Mouse (Mus musculus) heart, embryonic 12.5 days (tissue): ENCODE measurements around the gene Psme2b. TPM values are rescaled to one million over a fixed set of nuclear protein-coding genes. Genes with fewer than 3 reads are reported as not detected.
"Not testable (repeated sequence)": the region's sequence is repeated elsewhere in the genome, so short reads cannot be mapped to it uniquely, and the experiment has no call there.

Experiments
- ATAC-seq: fragments of 200-750 bp; cut with Nextera tagmentation; 2 replicates; pipeline ENCODE4 v1.8.0; 2017; ENCODE audit warnings: moderate TSS enrichment, moderate library complexity; ENCODE audit not compliant: insufficient number of reproducible peaks, low FRiP score
- H3K27ac ChIP-seq: fragments of 300-500 bp; sonication (generic); 2 replicates; pipeline ENCODE4 v1.5.1; 2016; ENCODE audit warnings: mild to moderate bottlenecking, moderate library complexity; ENCODE audit not compliant: poor library complexity, severe bottlenecking
- H3K27me3 ChIP-seq: fragments of 300-500 bp; sonication (generic); replicated peaks from 2 replicates; pipeline ENCODE4 v1.6.1; 2016; ENCODE audit warnings: mild to moderate bottlenecking, moderate library complexity
- H3K36me3 ChIP-seq: fragments of 300-500 bp; sonication (generic); 2 replicates; pipeline ENCODE4 v1.6.1; 2016; ENCODE audit warnings: mild to moderate bottlenecking, moderate library complexity
- H3K4me1 ChIP-seq: fragments of 300-500 bp; sonication (generic); replicated peaks from 2 replicates; pipeline ENCODE4 v1.6.1; 2016; ENCODE audit warnings: mild to moderate bottlenecking
- H3K4me2 ChIP-seq: fragments of 300-500 bp; sonication (generic); 2 replicates; pipeline ENCODE4 v1.6.1; 2016; ENCODE audit warnings: mild to moderate bottlenecking, moderate library complexity
- H3K4me3 ChIP-seq: fragments of 300-500 bp; sonication (generic); 2 replicates; pipeline ENCODE4 v1.5.1; 2016; ENCODE audit warnings: mild to moderate bottlenecking
- H3K9ac ChIP-seq: fragments of 300-500 bp; sonication (generic); 2 replicates; pipeline ENCODE4 v1.6.1; 2016; ENCODE audit warnings: mild to moderate bottlenecking, moderate library complexity
- H3K9me3 ChIP-seq: fragments of 300-500 bp; sonication (generic); replicated peaks from 2 replicates; pipeline ENCODE4 v1.6.1; 2016; ENCODE audit warnings: mild to moderate bottlenecking, moderate library complexity
- WGBS: fragments of 180-500 bp; shearing (Covaris S2); methylation state at CpG from one replicate; pipeline ENCODE4 v1.1.7; 2016; 5-methylcytosine and 5-hydroxymethylcytosine counted together
- polyA plus RNA-seq: library from polyadenylated mRNA; unstranded; fragments of >200 nt; fragmentation: Nextera tagmentation; extraction: Ambion mirVana; gene quantifications from 2 replicates; pipeline ENCODE4 v1.2.1, GENCODE M21; 2016

Gene Psme2b
- polyA plus RNA-seq, 1 experiment from 2014 or later, result 1.5 TPM

GRCm38 (mm10) chr11:48900654-48901566 is 45.1 kb downstream of the Psme2b start:
- WGBS, result 69% methylated on average over 6 of the region's 6 CpGs
- H3K4me2 ChIP-seq, H3K27me3 ChIP-seq, ATAC-seq, H3K4me3 ChIP-seq, H3K9me3 ChIP-seq, H3K4me1 ChIP-seq, H3K36me3 ChIP-seq, H3K9ac ChIP-seq, H3K27ac ChIP-seq: not testable (repeated sequence)

GRCm38 (mm10) chr11:48898812-48899431 is 47.1 kb downstream of the Psme2b start:
- Histone ChIP-seq H3K4me2 (no peak overlapping the region), H3K9ac (no peak overlapping the region), H3K36me3 (no peaks in the 10 kb centered on the region), H3K4me3 (no peak overlapping the region), H3K27ac (no peak overlapping the region), H3K9me3 (no peaks in the 10 kb centered on the region), H3K4me1 (no peaks in the 10 kb centered on the region), H3K27me3 (no peaks in the 10 kb centered on the region)
- no peak for ATAC-seq
- WGBS, result 63% methylated on average over 2 of the region's 2 CpGs

Other genes with a start within 250 kb of the Psme2b start
- 397 and 428 TPM in 2 replicates for gene Rack1, start 145.9 kb downstream of the Psme2b start, polyA plus RNA-seq
- 4.3 and 4.4 TPM in 2 replicates for gene Trim41, start 128.8 kb downstream of the Psme2b start, polyA plus RNA-seq
- gene Trim7, start 120.0 kb downstream of the Psme2b start, polyA plus RNA-seq, result 0.39 and 0.52 TPM in 2 replicates
- 3.3 and 5.3 TPM in 2 replicates for gene Gm12184, start 119.5 kb downstream of the Psme2b start, polyA plus RNA-seq
- gene Irgm1, start 74.5 kb downstream of the Psme2b start, polyA plus RNA-seq, result 7.6 and 7.7 TPM in 2 replicates
- 0.09 and 0.22 TPM in 2 replicates for gene Gm5431, start 44.0 kb downstream of the Psme2b start, polyA plus RNA-seq
- not detected in 2 replicates for gene Olfr56, start 32.7 kb upstream of the Psme2b start, polyA plus RNA-seq
- 0.09 TPM in 1 of 2 replicates, not detected in the other for gene 9930111J21Rik1, start 33.2 kb upstream of the Psme2b start, polyA plus RNA-seq
- not detected in 2 replicates for gene Gm12185, start 46.0 kb upstream of the Psme2b start, polyA plus RNA-seq
- gene Tgtp1, start 48.0 kb upstream of the Psme2b start, polyA plus RNA-seq, result not detected in 2 replicates
- gene 9930111J21Rik2, start 105.1 kb upstream of the Psme2b start, polyA plus RNA-seq, result 0.23 and 0.24 TPM in 2 replicates
- gene Tgtp2, start 118.0 kb upstream of the Psme2b start, polyA plus RNA-seq, result not detected in 2 replicates
- gene Ifi47, start 130.4 kb upstream of the Psme2b start, polyA plus RNA-seq, result 0.55 and 0.68 TPM in 2 replicates
- not detected in 2 replicates for gene Olfr1396, start 168.7 kb upstream of the Psme2b start, polyA plus RNA-seq
- gene Olfr1395, start 196.1 kb upstream of the Psme2b start, polyA plus RNA-seq, result not detected in 2 replicates
- gene Olfr1394, start 208.2 kb upstream of the Psme2b start, polyA plus RNA-seq, result not detected in 2 replicates
- gene Btnl9, start 241.0 kb upstream of the Psme2b start, polyA plus RNA-seq, result 1.4 and 1.9 TPM in 2 replicates